Mouse (Mus musculus): ENCODE data around the gene Abr. TPM values are rescaled to one million over a fixed set of nuclear protein-coding genes. Genes with fewer than 3 reads are reported as not detected.

Gene Abr
- polyA plus RNA-seq, 1 experiment from 2014 or later: 21.6 TPM

DNA sequence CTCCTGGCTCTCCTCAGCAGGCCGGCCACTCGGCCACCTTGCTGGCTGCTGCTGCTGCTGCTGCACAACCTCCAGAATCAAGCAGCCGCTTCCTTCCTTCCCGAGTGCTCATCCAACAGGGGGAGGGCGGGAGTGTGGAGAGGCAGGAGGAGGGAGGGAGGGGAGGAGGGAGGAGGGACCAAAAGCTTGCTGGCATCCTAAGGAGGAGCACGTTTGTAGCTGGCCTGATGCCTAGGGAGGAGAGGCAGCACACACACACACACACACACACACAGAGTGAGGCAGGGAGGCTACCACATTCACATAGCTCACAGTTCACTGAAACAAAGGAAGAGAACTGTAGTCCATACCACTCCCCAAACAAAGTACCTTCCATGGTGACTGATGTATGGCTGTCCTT, 153.8 kb downstream of the Abr start:
- peaks cover 25% of the 10 kb centered on the region for H3K4me1 ChIP-seq (replicated peaks; ENCODE audit: control insufficient read depth, insufficient read depth, low read length)
- H3K27me3 ChIP-seq (ENCODE audit: control insufficient read depth, insufficient read depth, low read depth, low read length): no peaks in the 10 kb centered on the region
- H3K9me3 ChIP-seq (ENCODE audit: control insufficient read depth, low read length): no peaks in the 10 kb centered on the region
- H3K27ac ChIP-seq (ENCODE audit: low read length): peak overlapping the region; percentile 48
- ATAC-seq (ENCODE audit: low read depth): peak; percentile 86
- H3K36me3 ChIP-seq (ENCODE audit: control insufficient read depth, insufficient read depth, low read length): peaks cover 3% of the 10 kb centered on the region
- WGBS: 3% methylated on average over 3 of the region's 6 CpGs
- no peak overlapping the region for H3K9ac ChIP-seq (ENCODE audit: low read length)
- peak overlapping the region; percentile 9; the same call in 1 of the 2 replicates for H3K4me2 ChIP-seq (ENCODE audit: low read depth, low read length)
- H3K4me3 ChIP-seq (ENCODE audit: low read length): no peak overlapping the region

DNA sequence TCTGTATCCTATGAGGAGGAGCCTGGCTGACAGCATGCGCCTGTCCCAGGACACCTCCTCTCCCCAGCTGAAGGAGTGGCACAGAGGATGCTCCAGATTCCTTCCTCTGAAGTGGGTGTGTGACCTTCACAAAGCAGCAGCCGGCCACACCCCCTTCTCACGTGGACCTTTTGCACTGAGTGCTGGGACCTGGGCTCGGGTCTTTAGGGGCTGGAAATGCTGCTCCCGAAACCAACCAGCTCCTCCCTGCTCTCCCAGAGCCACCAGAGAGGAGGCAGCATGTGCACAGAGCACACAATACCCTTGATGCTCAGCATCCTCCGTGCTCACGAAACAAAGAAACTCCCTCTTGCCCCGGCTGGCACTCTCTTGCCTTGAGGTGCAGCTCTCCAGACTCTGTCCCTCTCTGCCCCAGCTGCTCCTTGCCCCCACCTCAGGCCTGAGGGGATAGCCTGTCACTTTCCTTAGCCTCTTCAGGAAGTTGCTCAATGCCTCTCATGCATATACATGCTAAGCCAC, 154.6 kb downstream of the Abr start:
- Histone ChIP-seq H3K9ac (ENCODE audit: low read length) (no peak overlapping the region), H3K9me3 (ENCODE audit: control insufficient read depth, low read length) (no peaks in the 10 kb centered on the region), H3K27ac (ENCODE audit: low read length) (0 out of 2 replicates have a peak overlapping the region, but pooled peaks have one; percentile 12), H3K27me3 (ENCODE audit: control insufficient read depth, insufficient read depth, low read depth, low read length) (no peaks in the 10 kb centered on the region), H3K36me3 (ENCODE audit: control insufficient read depth, insufficient read depth, low read length) (peaks cover 5% of the 10 kb centered on the region), H3K4me3 (ENCODE audit: low read length) (no peak overlapping the region), H3K4me1 (replicated peaks; ENCODE audit: control insufficient read depth, insufficient read depth, low read length) (peaks cover 25% of the 10 kb centered on the region), H3K4me2 (ENCODE audit: low read depth, low read length) (no peak overlapping the region)
- WGBS: 35% methylated on average over 8 of the region's 8 CpGs
- ATAC-seq (ENCODE audit: low read depth): no peak

DNA sequence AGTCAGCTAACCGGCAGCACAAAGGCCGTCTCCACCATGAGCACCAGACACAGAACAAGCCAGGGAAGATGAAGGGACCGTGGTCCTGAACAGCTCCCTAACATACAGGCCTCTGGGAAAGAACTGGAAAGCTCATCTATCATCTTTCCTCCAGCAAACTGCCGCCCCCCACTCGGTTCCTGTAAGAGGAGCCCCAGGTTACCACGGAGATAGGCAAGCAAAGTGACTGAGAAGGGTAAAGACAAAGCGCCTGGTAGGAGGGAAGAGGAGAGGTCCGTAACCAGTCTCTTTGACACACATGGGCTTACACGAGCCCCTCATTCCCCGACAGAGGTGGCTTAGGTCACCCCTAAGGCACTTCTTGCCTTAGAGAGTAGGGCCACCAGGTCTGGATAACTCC, 155.0 kb downstream of the Abr start:
- 48% methylated on average over 10 of the region's 10 CpGs for WGBS
- H3K4me1 ChIP-seq (replicated peaks; ENCODE audit: control insufficient read depth, insufficient read depth, low read length): peaks cover 25% of the 10 kb centered on the region
- ATAC-seq (ENCODE audit: low read depth): no peak
- no peaks in the 10 kb centered on the region for H3K27me3 ChIP-seq (ENCODE audit: control insufficient read depth, insufficient read depth, low read depth, low read length)
- H3K9me3 ChIP-seq (ENCODE audit: control insufficient read depth, low read length): no peaks in the 10 kb centered on the region
- peaks cover 5% of the 10 kb centered on the region for H3K36me3 ChIP-seq (ENCODE audit: control insufficient read depth, insufficient read depth, low read length)
- no peak overlapping the region for H3K4me2 ChIP-seq (ENCODE audit: low read depth, low read length)
- H3K4me3 ChIP-seq (ENCODE audit: low read length): no peak overlapping the region
- no peak overlapping the region for H3K9ac ChIP-seq (ENCODE audit: low read length)
- no peak overlapping the region for H3K27ac ChIP-seq (ENCODE audit: low read length)

DNA sequence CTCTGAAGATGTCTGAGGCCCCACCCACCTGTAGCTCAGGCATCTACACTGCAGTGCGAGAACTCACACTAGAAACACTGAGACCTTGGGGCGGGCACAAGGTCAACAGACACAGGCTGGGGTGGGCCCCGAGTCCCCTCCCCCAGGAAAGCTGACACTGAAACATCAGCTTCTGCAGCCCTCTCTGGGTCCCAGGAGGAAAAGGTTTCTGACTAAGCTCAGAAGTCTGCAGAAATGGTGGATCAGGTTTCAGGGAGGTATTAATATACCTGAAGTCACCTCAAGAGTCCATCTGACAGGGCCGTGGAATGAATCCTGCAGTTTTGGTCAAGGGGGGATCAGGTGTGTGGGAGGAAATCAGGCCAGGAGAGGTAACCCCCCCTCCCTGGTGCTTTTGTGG, 156.2 kb downstream of the Abr start:
- ATAC-seq (ENCODE audit: low read depth): no peak
- Histone ChIP-seq H3K4me1 (replicated peaks; ENCODE audit: control insufficient read depth, insufficient read depth, low read length) (peaks cover 25% of the 10 kb centered on the region), H3K27me3 (ENCODE audit: control insufficient read depth, insufficient read depth, low read depth, low read length) (no peaks in the 10 kb centered on the region), H3K36me3 (ENCODE audit: control insufficient read depth, insufficient read depth, low read length) (peaks cover 8% of the 10 kb centered on the region; the same call in 1 of the 2 replicates), H3K4me3 (ENCODE audit: low read length) (no peak overlapping the region), H3K4me2 (ENCODE audit: low read depth, low read length) (no peak overlapping the region), H3K9me3 (ENCODE audit: control insufficient read depth, low read length) (no peaks in the 10 kb centered on the region), H3K9ac (ENCODE audit: low read length) (no peak overlapping the region), H3K27ac (ENCODE audit: low read length) (no peak overlapping the region)
- WGBS: 64% methylated on average over 4 of the region's 4 CpGs

DNA sequence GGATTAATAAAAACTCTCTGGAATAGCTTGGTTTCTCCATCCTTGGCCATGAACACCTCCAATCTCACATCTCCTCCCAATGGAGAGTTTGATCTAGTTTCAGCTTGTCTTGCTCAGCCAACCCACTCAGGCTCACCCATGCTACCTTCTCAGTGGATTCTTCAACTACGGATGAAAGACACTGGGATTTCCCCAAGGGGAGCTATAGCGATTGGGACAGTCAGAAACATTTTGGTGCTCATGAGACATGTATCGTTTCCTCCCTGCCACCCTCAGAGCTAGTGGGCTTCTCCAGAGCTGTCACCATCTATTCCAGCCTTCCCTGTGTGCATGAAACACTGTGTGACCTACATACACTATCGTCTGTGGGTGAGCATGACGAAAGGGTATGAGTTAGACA, 160.4 kb downstream of the Abr start:
- no peak for ATAC-seq (ENCODE audit: low read depth)
- H3K4me2 ChIP-seq (ENCODE audit: low read depth, low read length): no peak overlapping the region
- no peaks in the 10 kb centered on the region for H3K9me3 ChIP-seq (ENCODE audit: control insufficient read depth, low read length)
- no peaks in the 10 kb centered on the region for H3K4me1 ChIP-seq (replicated peaks; ENCODE audit: control insufficient read depth, insufficient read depth, low read length)
- H3K36me3 ChIP-seq (ENCODE audit: control insufficient read depth, insufficient read depth, low read length): peaks cover 8% of the 10 kb centered on the region; the same call in 1 of the 2 replicates
- H3K27me3 ChIP-seq (ENCODE audit: control insufficient read depth, insufficient read depth, low read depth, low read length): no peaks in the 10 kb centered on the region
- H3K9ac ChIP-seq (ENCODE audit: low read length): no peak overlapping the region
- no peak overlapping the region for H3K4me3 ChIP-seq (ENCODE audit: low read length)
- WGBS: 94% methylated on average over 5 of the region's 5 CpGs
- H3K27ac ChIP-seq (ENCODE audit: low read length): no peak overlapping the region

DNA sequence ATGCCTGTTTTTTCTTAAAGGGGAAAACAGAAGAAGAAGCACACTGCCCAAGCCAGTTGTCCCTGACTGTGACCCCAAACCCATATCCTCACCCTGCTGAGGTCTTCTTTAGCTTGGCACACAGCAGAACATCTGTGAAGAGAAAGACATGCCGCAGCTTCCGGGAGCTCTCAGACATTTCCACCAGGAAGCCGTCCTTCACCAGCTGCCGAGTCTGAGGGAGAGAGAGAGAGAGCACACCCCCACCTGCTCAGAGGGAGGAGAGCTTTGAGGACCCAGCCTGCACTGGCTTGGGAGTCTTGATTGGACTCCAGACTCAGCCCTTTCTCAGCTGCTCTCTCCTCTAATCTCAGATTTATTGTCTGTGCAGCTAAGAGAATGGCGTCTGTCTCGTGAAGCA, 160.9 kb downstream of the Abr start:
- Histone ChIP-seq H3K9me3 (ENCODE audit: control insufficient read depth, low read length) (no peaks in the 10 kb centered on the region), H3K27ac (ENCODE audit: low read length) (no peak overlapping the region), H3K27me3 (ENCODE audit: control insufficient read depth, insufficient read depth, low read depth, low read length) (no peaks in the 10 kb centered on the region), H3K9ac (ENCODE audit: low read length) (no peak overlapping the region), H3K36me3 (ENCODE audit: control insufficient read depth, insufficient read depth, low read length) (peaks cover 8% of the 10 kb centered on the region; the same call in 1 of the 2 replicates), H3K4me1 (replicated peaks; ENCODE audit: control insufficient read depth, insufficient read depth, low read length) (no peaks in the 10 kb centered on the region), H3K4me3 (ENCODE audit: low read length) (no peak overlapping the region), H3K4me2 (ENCODE audit: low read depth, low read length) (no peak overlapping the region)
- no peak; the same call in 1 of the 2 replicates for ATAC-seq (ENCODE audit: low read depth)
- WGBS: 46% methylated on average over 6 of the region's 6 CpGs

DNA sequence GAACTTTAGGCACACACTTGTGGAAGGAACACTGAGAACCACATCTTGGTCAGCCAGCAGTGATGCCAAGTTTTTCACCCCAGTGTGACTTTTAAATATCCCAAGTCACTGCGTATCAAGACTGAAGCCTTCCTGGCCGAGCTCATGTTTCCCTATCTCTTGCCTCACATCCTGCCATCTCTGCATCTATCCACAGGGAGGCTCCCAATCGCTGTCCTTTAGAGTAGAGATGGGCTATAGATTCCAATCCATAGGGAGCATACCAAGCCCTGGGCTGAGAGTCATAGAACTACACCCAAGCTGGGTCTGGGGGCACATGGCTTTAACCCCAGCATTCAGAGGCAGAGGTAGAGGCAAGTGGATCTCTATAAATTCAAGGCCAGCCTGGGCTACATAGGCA, 162.6 kb downstream of the Abr start:
- H3K4me3 ChIP-seq (ENCODE audit: low read length): no peak overlapping the region
- ATAC-seq (ENCODE audit: low read depth): no peak
- H3K9me3 ChIP-seq (ENCODE audit: control insufficient read depth, low read length): no peaks in the 10 kb centered on the region
- no peaks in the 10 kb centered on the region for H3K27me3 ChIP-seq (ENCODE audit: control insufficient read depth, insufficient read depth, low read depth, low read length)
- no peaks in the 10 kb centered on the region for H3K4me1 ChIP-seq (replicated peaks; ENCODE audit: control insufficient read depth, insufficient read depth, low read length)
- H3K9ac ChIP-seq (ENCODE audit: low read length): no peak overlapping the region
- WGBS: 61% methylated on average over 3 of the region's 3 CpGs
- peaks cover 8% of the 10 kb centered on the region; the same call in 1 of the 2 replicates for H3K36me3 ChIP-seq (ENCODE audit: control insufficient read depth, insufficient read depth, low read length)
- H3K27ac ChIP-seq (ENCODE audit: low read length): no peak overlapping the region
- H3K4me2 ChIP-seq (ENCODE audit: low read depth, low read length): no peak overlapping the region

DNA sequence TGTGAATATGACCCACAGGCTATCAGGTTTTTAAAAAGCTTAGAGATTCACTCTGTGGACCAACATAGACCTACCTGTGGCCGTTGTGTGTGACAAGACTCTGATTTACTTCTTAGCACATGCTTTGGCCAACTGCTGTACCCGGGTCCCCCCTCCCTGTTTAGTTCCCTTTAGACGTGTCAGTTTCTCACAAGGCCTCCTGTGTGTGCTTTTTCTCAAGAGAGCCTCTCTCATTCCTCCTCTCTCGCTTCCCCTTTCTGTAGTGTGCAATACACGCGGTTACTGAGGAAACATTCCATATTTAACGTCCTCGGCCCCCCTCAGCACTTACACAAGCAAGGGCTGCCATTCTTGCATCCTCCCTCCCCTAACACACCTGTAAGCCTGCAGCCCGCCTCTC, 163.4 kb downstream of the Abr start:
- Histone ChIP-seq H3K4me1 (replicated peaks; ENCODE audit: control insufficient read depth, insufficient read depth, low read length) (no peaks in the 10 kb centered on the region), H3K27ac (ENCODE audit: low read length) (no peak overlapping the region), H3K9ac (ENCODE audit: low read length) (no peak overlapping the region), H3K36me3 (ENCODE audit: control insufficient read depth, insufficient read depth, low read length) (peaks cover 9% of the 10 kb centered on the region; the same call in 1 of the 2 replicates), H3K27me3 (ENCODE audit: control insufficient read depth, insufficient read depth, low read depth, low read length) (no peaks in the 10 kb centered on the region), H3K4me2 (ENCODE audit: low read depth, low read length) (no peak overlapping the region), H3K4me3 (ENCODE audit: low read length) (no peak overlapping the region), H3K9me3 (ENCODE audit: control insufficient read depth, low read length) (no peaks in the 10 kb centered on the region)
- no peak for ATAC-seq (ENCODE audit: low read depth)
- WGBS: 72% methylated on average over 9 of the region's 9 CpGs

DNA sequence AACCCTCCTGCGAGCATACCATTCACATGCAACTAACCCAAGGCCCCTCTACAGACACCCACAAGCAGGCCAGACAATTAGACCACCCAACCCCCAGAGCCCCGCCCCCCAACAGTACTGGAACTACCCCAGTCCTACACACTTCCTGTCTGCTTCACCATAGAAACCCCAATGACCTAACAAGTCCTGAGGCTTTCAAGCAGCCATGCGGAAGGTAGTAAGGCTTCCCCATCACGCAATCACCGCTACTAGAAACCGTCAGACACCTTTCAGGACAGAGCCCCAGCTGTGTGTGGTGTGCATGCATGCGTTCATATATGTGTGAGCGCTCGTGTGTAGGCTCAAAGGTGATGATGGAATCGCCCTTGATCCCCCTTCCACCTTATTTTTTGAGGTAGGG, 165.2 kb downstream of the Abr start:
- no peak overlapping the region for H3K4me2 ChIP-seq (ENCODE audit: low read depth, low read length)
- H3K9me3 ChIP-seq (ENCODE audit: control insufficient read depth, low read length): no peaks in the 10 kb centered on the region
- no peak for ATAC-seq (ENCODE audit: low read depth)
- no peak overlapping the region for H3K4me3 ChIP-seq (ENCODE audit: low read length)
- H3K27me3 ChIP-seq (ENCODE audit: control insufficient read depth, insufficient read depth, low read depth, low read length): no peaks in the 10 kb centered on the region
- no peak overlapping the region for H3K27ac ChIP-seq (ENCODE audit: low read length)
- H3K4me1 ChIP-seq (replicated peaks; ENCODE audit: control insufficient read depth, insufficient read depth, low read length): no peaks in the 10 kb centered on the region
- peaks cover 9% of the 10 kb centered on the region; the same call in 1 of the 2 replicates for H3K36me3 ChIP-seq (ENCODE audit: control insufficient read depth, insufficient read depth, low read length)
- no peak overlapping the region for H3K9ac ChIP-seq (ENCODE audit: low read length)
- WGBS: 75% methylated on average over 10 of the region's 10 CpGs

DNA sequence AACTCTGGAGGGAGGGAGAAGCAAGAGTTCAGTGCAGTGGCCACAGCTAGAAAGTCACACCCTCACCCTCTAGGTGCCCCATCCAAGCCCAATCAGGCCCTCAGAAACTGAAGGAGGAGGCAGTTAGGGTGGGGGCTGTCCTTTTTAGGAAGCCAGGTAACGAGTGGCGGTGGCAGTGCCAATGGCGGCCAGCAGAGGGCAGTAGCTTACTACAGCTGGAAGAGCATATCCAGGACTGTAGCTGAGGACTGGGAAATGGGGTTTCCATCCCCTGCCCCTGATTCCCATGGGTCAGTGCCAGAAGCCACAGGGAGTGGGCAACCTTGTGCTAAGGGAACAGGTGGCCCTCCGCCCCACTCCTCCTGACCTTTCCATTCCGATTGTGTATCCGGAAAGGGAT, 165.9 kb downstream of the Abr start:
- Histone ChIP-seq H3K27ac (ENCODE audit: low read length) (no peak overlapping the region), H3K4me2 (ENCODE audit: low read depth, low read length) (no peak overlapping the region), H3K4me1 (replicated peaks; ENCODE audit: control insufficient read depth, insufficient read depth, low read length) (no peaks in the 10 kb centered on the region), H3K9me3 (ENCODE audit: control insufficient read depth, low read length) (no peaks in the 10 kb centered on the region), H3K4me3 (ENCODE audit: low read length) (no peak overlapping the region), H3K27me3 (ENCODE audit: control insufficient read depth, insufficient read depth, low read depth, low read length) (no peaks in the 10 kb centered on the region), H3K9ac (ENCODE audit: low read length) (no peak overlapping the region), H3K36me3 (ENCODE audit: control insufficient read depth, insufficient read depth, low read length) (peaks cover 6% of the 10 kb centered on the region; the same call in 1 of the 2 replicates)
- 21% methylated on average over 6 of the region's 6 CpGs for WGBS
- ATAC-seq (ENCODE audit: low read depth): peak; percentile 70
